Mouse (Mus musculus): ENCODE measurements around the gene Bicd2.

The Bicd2 gene

GRCm38 (mm10) chr13:49341012-49341830, at the start of gene Bicd2:
Gene Bicd2, plus strand, starts transcription at chr13:49341585.
- DNase-seq (ENCODE audit: low spot score) = peak; percentile 99

GRCm38 (mm10) chr13:49291949-49292348, 49.4 kb upstream of the Bicd2 start:
- DNase-seq (ENCODE audit: low spot score) = no peak

- DNase-seq (ENCODE audit: low spot score) = no peak
Observed at GRCm38 (mm10) chr13:49294108-49294507, 47.3 kb upstream of the Bicd2 start.

GRCm38 (mm10) chr13:49296270-49296669, 45.1 kb upstream of the Bicd2 start:
- DNase-seq (ENCODE audit: low spot score) = no peak

GRCm38 (mm10) chr13:49298514-49299381, 42.6 kb upstream of the Bicd2 start:
- no peak for DNase-seq (ENCODE audit: low spot score)

GRCm38 (mm10) chr13:49300771-49301170, 40.6 kb upstream of the Bicd2 start:
- no peak for DNase-seq (ENCODE audit: low spot score)

- DNase-seq (ENCODE audit: low spot score) = no peak
Observed at GRCm38 (mm10) chr13:49306771-49307310, 34.5 kb upstream of the Bicd2 start.

GRCm38 (mm10) chr13:49307311-49307969, 33.9 kb upstream of the Bicd2 start:
- peak; percentile 51 for DNase-seq (ENCODE audit: low spot score)

GRCm38 (mm10) chr13:49308206-49308605, 33.2 kb upstream of the Bicd2 start:
- DNase-seq (ENCODE audit: low spot score) = no peak

GRCm38 (mm10) chr13:49308861-49309403, 32.5 kb upstream of the Bicd2 start:
- DNase-seq (ENCODE audit: low spot score) = no peak

- DNase-seq (ENCODE audit: low spot score) = no peak
Observed at GRCm38 (mm10) chr13:49309501-49309900, 31.9 kb upstream of the Bicd2 start.

GRCm38 (mm10) chr13:49311642-49312041, 29.7 kb upstream of the Bicd2 start:
- DNase-seq (ENCODE audit: low spot score) = no peak

GRCm38 (mm10) chr13:49316386-49317162, 24.8 kb upstream of the Bicd2 start:
- DNase-seq (ENCODE audit: low spot score) = peak; percentile 62

GRCm38 (mm10) chr13:49317508-49317907, 23.9 kb upstream of the Bicd2 start:
- DNase-seq (ENCODE audit: low spot score) = no peak

GRCm38 (mm10) chr13:49317914-49318313, 23.5 kb upstream of the Bicd2 start:
- no peak for DNase-seq (ENCODE audit: low spot score)

GRCm38 (mm10) chr13:49320040-49320439, 21.3 kb upstream of the Bicd2 start, which contains the start of gene Fgd3:
Gene Fgd3, minus strand, starts transcription at chr13:49320311.
- peak; percentile 88 for DNase-seq (ENCODE audit: low spot score)

- DNase-seq (ENCODE audit: low spot score) = no peak
Observed at GRCm38 (mm10) chr13:49320514-49320913, 20.9 kb upstream of the Bicd2 start.

- no peak for DNase-seq (ENCODE audit: low spot score)
Observed at GRCm38 (mm10) chr13:49321452-49321851, 19.9 kb upstream of the Bicd2 start.

GRCm38 (mm10) chr13:49322169-49322568, 19.2 kb upstream of the Bicd2 start:
- DNase-seq (ENCODE audit: low spot score) = no peak

- DNase-seq (ENCODE audit: low spot score) = no peak
Observed at GRCm38 (mm10) chr13:49322739-49323138, 18.6 kb upstream of the Bicd2 start.

- no peak for DNase-seq (ENCODE audit: low spot score)
Observed at GRCm38 (mm10) chr13:49324871-49325270, 16.5 kb upstream of the Bicd2 start.

Data from embryo, embryonic 10.5 days (tissue).